Mouse (Mus musculus): ENCODE measurements around the gene Trmt10b.

DNA sequence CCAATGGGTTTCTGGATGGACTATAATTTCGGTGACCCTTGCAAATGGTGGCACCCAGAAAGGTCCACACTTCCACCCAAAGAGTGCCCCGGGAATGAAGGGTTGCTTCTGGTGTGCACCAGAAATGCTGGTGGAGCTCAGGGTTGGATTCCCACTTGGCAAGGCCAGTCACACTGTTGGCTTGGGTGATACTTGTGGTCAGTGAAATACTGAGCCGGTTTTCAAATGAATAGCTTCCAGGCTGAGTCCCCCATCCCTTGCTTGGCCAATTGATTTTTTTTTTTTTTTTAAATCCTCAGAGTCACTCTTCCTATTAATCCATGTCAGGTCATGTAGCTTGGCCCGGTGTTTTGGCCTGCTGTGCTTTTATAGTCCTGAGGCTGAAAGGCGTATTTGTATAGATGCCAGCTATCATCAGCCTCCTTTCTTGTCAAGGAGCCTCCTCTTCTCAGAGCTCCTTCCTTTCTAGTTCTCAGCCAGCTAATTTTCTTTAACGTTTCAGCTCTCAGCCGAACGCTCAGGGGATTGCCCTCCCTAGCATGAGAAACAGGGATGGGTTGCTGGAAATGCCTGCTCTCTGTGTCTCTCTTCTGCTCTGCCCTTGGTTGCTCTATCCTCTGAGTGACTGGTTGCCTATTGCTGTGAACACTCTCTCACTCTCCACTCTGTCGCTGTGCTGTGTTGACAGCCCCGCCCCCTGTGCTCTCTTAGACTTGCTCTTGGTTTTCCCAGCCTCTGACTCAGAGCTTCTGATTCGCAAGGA is 42.9 kb upstream of the Trmt10b start:
- TF ChIP-seq CTCF (IDR thresholded peaks at IDR 0.05; ENCODE audit: low read depth, low read length): no peak
- no peak for TF ChIP-seq POLR2A (IDR thresholded peaks at IDR 0.05; ENCODE audit: borderline replicate concordance, low read depth, low read length)
